Mouse (Mus musculus) heart, postnatal 0 days (tissue): Measurements from ENCODE around the gene Hba-a1. TPM values are rescaled to one million over a fixed set of nuclear protein-coding genes. Genes with fewer than 3 reads are reported as not detected.

Source experiments
- ATAC-seq: fragments of 200-750 bp; cut with Nextera tagmentation; 2 replicates; pipeline ENCODE4 v1.8.0; 2017; ENCODE audit warnings: low read depth, moderate number of reproducible peaks, moderate library complexity; ENCODE audit not compliant: insufficient read depth
- DNase-seq: peaks from one replicate; pipeline ENCODE4 v3.0.0-alpha.2; 2016; ENCODE audit warnings: low spot score
- H3K27ac ChIP-seq: fragments of 300-500 bp; sonication (generic); 2 replicates; pipeline ENCODE4 v1.5.1; 2014; ENCODE audit warnings: low read depth, mild to moderate bottlenecking
- H3K27me3 ChIP-seq: fragments of 300-500 bp; sonication (generic); 2 replicates; pipeline ENCODE4 v1.6.1; 2014; ENCODE audit warnings: low read length, mixed read lengths; ENCODE audit not compliant: control insufficient read depth, insufficient read depth
- H3K36me3 ChIP-seq: fragments of 300-500 bp; sonication (generic); replicated peaks from 2 replicates; pipeline ENCODE4 v1.6.1; 2014; ENCODE audit warnings: low read length, mixed read lengths; ENCODE audit not compliant: control insufficient read depth, insufficient read depth
- H3K4me1 ChIP-seq: fragments of 300-500 bp; sonication (generic); 2 replicates; pipeline ENCODE4 v1.6.1; 2014; ENCODE audit warnings: antibody characterized with exemption; ENCODE audit not compliant: control insufficient read depth, insufficient read depth
- H3K4me2 ChIP-seq: fragments of 300-500 bp; sonication (generic); 2 replicates; pipeline ENCODE4 v1.6.1; 2014; ENCODE audit warnings: low read depth, mild to moderate bottlenecking, low read length, moderate library complexity
- H3K4me3 ChIP-seq: fragments of 300-500 bp; sonication (generic); 2 replicates; pipeline ENCODE4 v1.5.1; 2014; ENCODE audit warnings: low read depth, low read length
- H3K9ac ChIP-seq: fragments of 300-500 bp; sonication (generic); replicated peaks from 2 replicates; pipeline ENCODE4 v1.6.1; 2014; ENCODE audit warnings: low read depth, low read length, mixed read lengths
- H3K9me3 ChIP-seq: fragments of 300-500 bp; sonication (generic); replicated peaks from 2 replicates; pipeline ENCODE4 v1.6.1; 2016; ENCODE audit warnings: low read length; ENCODE audit not compliant: control insufficient read depth
- CTCF ChIP-seq: IDR thresholded peaks from 2 replicates; pipeline ENCODE4 v1.5.1; 2016; ENCODE audit warnings: antibody characterized with exemption, control low read depth, low read depth
- EP300 ChIP-seq: IDR thresholded peaks from 2 replicates; pipeline ENCODE4 v1.6.1; 2016; ENCODE audit warnings: antibody characterized with exemption, low read depth
- WGBS: fragments of 180-500 bp; shearing (Covaris S2); extraction: QIAGEN DNeasy Blood & Tissue Kit; methylation state at CpG from one replicate; pipeline ENCODE4 v1.1.7; 2014; 5-methylcytosine and 5-hydroxymethylcytosine counted together
- polyA plus RNA-seq: library from polyadenylated mRNA; unstranded; fragments of >200 nt; fragmentation: Nextera tagmentation; extraction: Ambion mirVana; gene quantifications from 2 replicates; pipeline ENCODE4 v1.2.1, GENCODE M21; 2015
- total RNA-seq: library from RNA; depleted of rRNA; stranded (reverse); fragments of >200 nt; gene quantifications from 2 replicates; pipeline ENCODE4 v1.2.3, GENCODE M21; 2014; ENCODE audit warnings: low replicate concordance

Hba-a1 gene
- total and polyA plus RNA-seq, 2 experiments from 2014 or later = 1,841 to 3,333 TPM

- ATAC-seq = no peak
- no peak overlapping the region for H3K27ac ChIP-seq
- H3K9me3 ChIP-seq = no peaks in the 10 kb centered on the region
- no peak overlapping the region for H3K9ac ChIP-seq
- peaks cover 2% of the 10 kb centered on the region; the same call in 1 of the 2 replicates for H3K4me1 ChIP-seq
- TF ChIP-seq EP300 (no peak), CTCF (no peak)
- DNase-seq = no peak
- no peak overlapping the region for H3K4me2 ChIP-seq
- no peak overlapping the region for H3K4me3 ChIP-seq
- no peaks in the 10 kb centered on the region for H3K27me3 ChIP-seq
- peaks cover 27% of the 10 kb centered on the region; the same call in 1 of the 2 replicates for H3K36me3 ChIP-seq
- WGBS = 67% methylated on average over 10 of the region's 10 CpGs
Observed at GRCm38 (mm10) chr11:32262674-32263415, 20.5 kb upstream of the Hba-a1 start.

- TF ChIP-seq EP300 (no peak), CTCF (no peak)
- ATAC-seq = no peak
- Histone ChIP-seq H3K4me3 (no peak overlapping the region), H3K4me2 (no peak overlapping the region), H3K36me3 (peaks cover 22% of the 10 kb centered on the region; the same call in 1 of the 2 replicates), H3K27me3 (no peaks in the 10 kb centered on the region), H3K27ac (no peak overlapping the region), H3K9ac (no peak overlapping the region), H3K4me1 (peaks cover 4% of the 10 kb centered on the region; the same call in 1 of the 2 replicates), H3K9me3 (no peaks in the 10 kb centered on the region)
- no peak for DNase-seq
- 89% methylated on average over 3 of the region's 3 CpGs for WGBS
Observed at GRCm38 (mm10) chr11:32265117-32265738, 18.1 kb upstream of the Hba-a1 start.

GRCm38 (mm10) chr11:32266194-32266593 lies 17.1 kb upstream of the Hba-a1 start:
- ATAC-seq (no peak), DNase-seq (no peak)
- no peak overlapping the region for H3K9ac ChIP-seq
- peaks cover 4% of the 10 kb centered on the region; the same call in 1 of the 2 replicates for H3K4me1 ChIP-seq
- H3K9me3 ChIP-seq = no peaks in the 10 kb centered on the region
- no peak overlapping the region for H3K27ac ChIP-seq
- peaks cover 13% of the 10 kb centered on the region; the same call in 1 of the 2 replicates for H3K36me3 ChIP-seq
- no peak overlapping the region for H3K4me3 ChIP-seq
- 91% methylated on average over 6 of the region's 6 CpGs for WGBS
- no peaks in the 10 kb centered on the region for H3K27me3 ChIP-seq
- TF ChIP-seq CTCF = no peak
- TF ChIP-seq EP300 = no peak
- no peak overlapping the region for H3K4me2 ChIP-seq

GRCm38 (mm10) chr11:32266776-32267175 lies 16.5 kb upstream of the Hba-a1 start:
- H3K36me3 ChIP-seq = 0 out of 2 replicates have a peak, but pooled peaks cover 10% of the 10 kb centered on the region
- no peaks in the 10 kb centered on the region for H3K9me3 ChIP-seq
- H3K9ac ChIP-seq = peak overlapping the region; percentile 92
- no peak for TF ChIP-seq CTCF
- no peak for TF ChIP-seq EP300
- H3K4me1 ChIP-seq = peaks cover 4% of the 10 kb centered on the region; the same call in 1 of the 2 replicates
- H3K4me3 ChIP-seq = peak overlapping the region; percentile 87
- WGBS = 22% methylated on average over 6 of the region's 6 CpGs
- DNase-seq (no peak), ATAC-seq (no peak)
- H3K27ac ChIP-seq = peak overlapping the region; percentile 91
- no peaks in the 10 kb centered on the region for H3K27me3 ChIP-seq
- peak overlapping the region; percentile 79 for H3K4me2 ChIP-seq

- peak within 1 kb of the TSS; percentile 92 for H3K9ac ChIP-seq
- H3K27me3 ChIP-seq = no peaks in the 10 kb centered on the region
- TF ChIP-seq EP300 = no peak
- no peak for TF ChIP-seq CTCF
- ATAC-seq (peak; percentile 100), DNase-seq (peak; percentile 93)
- H3K4me3 ChIP-seq = peak within 1 kb of the TSS; percentile 87
- peak within 1 kb of the TSS; percentile 79 for H3K4me2 ChIP-seq
- under 1% methylated on average over 54 of the region's 54 CpGs for WGBS
- H3K27ac ChIP-seq = peak within 1 kb of the TSS; percentile 91
- 0 out of 2 replicates have a peak, but pooled peaks cover 6% of the 10 kb centered on the region for H3K36me3 ChIP-seq
- H3K4me1 ChIP-seq = peaks cover 4% of the 10 kb centered on the region; the same call in 1 of the 2 replicates
- no peaks in the 10 kb centered on the region for H3K9me3 ChIP-seq
Observed at GRCm38 (mm10) chr11:32267188-32267884, 16.0 kb upstream of the Hba-a1 start, which contains the start of gene Nprl3. Nprl3 (minus strand) TSS chr11:32267707.
